Mouse (Mus musculus): Measurements from ENCODE around the gene Prkaa2.
"Not testable (repeated sequence)": the region's sequence is repeated elsewhere in the genome, so short reads cannot be mapped to it uniquely, and the experiment has no call there.

The Prkaa2 gene

DNA sequence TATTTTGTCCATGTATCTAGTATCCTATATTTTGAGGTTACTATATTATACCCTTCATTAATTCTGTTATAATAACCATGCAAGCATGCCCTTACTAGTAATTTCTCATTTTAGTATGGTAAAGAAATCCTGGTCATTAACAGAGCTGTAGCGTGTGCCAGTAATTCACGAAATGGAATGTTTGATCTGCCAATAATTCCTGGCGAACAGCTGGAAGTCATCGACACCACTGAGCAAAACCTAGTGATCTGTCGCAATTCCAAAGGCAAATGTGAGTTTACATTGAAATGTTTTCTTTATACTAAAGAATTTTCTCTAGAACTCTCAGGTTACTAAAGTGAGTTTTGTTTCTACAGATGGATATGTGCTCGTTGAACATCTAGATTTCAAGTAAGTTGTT is 94.2 kb downstream of the Prkaa2 start:
- no peak for DNase-seq

DNA sequence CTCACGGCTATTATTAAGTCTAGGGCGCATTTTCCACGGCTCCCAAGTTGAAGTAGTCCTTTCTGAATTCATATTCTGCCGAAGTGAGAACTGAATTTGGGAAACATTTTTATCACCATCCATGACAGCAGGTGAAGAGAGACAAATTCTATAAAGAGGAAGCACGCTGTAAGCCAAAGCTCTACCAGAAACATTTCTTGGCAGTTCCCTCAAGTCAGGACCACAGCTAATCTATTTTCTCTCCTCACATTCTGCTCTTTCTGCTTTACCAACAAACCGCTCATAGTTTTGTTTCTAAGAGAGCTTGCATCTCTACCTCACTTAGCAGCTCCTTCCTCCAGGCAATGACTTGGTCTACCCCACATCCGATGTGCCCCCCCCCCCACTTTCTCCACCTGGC is 96.0 kb downstream of the Prkaa2 start:
- DNase-seq: no peak

DNA sequence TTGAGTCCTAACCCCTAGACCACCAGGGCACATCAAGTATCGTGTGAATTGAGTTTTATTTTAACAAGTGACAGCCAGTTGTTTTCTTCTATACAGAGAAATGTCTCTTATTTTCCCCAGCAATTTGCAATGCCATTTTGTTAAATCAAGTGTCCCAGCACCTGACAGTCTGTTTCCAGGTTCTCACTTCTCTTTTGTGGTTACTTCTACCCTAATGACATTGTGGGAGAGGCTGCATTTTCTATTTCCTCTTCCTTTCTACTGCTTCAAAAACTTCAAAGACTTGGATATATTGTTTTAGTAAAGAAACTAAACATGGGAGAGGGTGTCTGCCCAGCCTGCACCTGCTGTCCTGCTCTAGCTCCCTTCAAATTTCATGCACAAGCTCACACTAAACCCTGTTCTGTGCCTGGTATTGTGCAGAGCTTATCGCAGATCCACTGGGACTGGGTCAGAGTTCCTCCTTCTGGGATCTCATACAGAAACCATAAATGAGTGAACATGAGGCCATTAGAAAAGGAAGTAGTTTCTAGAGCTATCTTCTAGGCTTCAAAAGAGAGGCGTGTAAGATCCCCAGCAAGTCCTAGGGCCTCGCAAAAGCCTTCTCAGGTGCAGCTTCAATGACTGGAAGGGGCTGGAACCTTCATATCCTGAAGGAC is 102.2 kb downstream of the Prkaa2 start:
- DNase-seq: no peak

DNA sequence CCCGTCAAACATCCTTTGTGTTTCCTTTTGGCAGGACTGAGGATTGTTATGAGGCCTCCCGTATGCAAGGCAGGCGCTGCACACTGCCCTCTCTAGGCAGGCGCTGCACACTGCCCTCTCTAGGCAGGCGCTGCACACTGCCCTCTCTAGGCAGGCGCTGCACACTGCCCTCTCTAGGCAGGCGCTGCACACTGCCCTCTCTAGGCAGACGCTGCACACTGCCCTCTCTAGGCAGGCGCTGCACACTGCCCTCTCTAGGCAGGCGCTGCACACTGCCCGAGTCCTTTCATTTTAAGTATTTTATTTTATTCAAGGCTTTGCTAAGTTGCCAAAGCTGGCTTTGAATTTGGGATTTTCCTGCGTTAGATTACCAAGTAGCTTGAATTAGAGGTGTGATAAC is 105.0 kb downstream of the Prkaa2 start:
- not testable (repeated sequence) for DNase-seq

DNA sequence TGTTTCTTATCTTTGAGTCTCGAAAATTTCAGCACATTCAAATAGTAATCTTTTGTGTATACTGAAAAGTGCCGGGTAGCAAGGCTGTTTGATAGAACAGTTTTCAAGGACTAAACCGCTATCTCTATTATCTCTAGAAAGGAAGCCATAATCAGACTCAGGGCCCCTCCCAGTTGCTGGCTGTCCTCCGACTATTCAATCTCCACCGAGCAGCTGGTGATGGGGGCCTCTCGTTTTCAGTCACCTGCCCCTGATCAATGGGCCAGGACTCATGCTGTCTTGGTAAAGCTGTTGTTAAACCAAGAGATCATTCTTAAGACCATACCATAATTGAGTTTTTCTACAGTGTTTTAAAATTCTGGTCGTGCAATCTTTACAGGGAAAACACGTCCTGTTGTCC is 105.6 kb downstream of the Prkaa2 start:
- DNase-seq: no peak

DNA sequence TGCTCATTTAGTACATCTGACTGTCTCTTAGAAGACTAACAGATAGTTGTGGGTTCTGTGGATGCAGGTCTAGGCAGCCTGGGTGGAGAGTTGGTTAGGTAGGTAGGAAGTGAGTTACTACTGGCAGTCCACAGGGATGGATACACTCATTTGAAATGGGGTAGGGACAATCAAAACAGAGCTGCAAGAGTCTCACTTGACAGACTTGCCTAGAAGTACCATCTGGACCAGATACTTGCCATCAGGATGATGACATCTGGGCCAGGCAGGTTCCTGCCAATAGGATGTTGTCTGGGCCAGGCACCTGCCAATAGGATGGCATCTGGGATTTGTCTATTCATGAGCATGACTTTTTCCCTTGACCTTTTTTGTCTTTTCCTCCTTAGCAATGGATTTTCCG is 108.0 kb downstream of the Prkaa2 start:
- DNase-seq: no peak

DNA sequence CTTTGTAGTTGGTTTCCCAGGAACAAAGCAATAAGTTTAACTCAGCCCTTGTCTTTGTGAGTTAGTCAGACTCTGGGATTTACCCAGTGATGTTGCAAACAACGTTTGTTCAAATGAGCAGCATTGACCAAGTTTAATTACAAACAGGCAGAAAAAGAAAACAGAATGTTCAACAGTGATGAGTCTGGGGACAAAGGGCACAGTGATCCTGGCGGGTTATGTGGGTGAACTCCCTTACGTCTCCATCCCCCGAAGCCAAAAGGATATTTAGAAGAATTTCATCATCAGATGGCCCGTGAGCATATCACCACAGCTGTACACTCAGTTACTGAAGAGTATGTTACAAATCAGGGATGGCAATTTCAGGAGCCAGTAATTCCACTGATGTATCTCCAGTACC is 110.0 kb downstream of the Prkaa2 start:
- DNase-seq: no peak

DNA sequence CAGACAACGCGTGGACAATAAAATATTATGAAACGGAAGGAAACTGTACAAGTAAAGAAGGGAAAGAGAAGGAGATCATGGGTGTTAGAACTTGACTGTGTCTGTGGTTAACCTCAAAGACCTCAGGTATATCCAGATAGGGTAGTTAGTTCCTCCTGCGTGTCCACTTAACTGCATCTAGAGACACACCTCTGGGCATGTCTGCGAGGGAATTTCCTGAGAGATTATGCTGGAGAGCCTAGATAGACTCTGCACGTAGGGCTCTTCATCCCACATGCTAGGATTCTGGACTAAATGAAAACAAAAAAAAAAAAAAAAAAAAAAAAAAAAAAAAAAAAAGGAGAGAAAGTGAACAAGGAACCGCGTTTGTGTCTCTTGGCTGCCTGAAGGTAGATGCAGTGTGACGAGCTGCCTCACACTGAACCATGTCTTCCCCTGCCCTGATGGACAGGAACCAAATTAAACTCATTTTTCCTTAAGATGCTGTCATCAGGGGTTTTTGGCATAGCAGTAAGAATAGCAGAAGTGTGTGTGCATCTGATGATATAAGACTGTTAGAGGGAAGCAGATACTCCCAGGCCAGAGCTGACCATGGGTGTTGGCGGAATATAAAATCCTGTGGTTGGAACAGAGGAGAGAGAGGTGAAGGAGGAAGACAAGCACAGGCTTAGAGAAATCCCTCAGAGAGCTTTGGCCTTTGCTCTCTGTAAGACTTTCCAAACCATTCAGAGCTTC is 116.4 kb downstream of the Prkaa2 start:
- no peak for DNase-seq

DNA sequence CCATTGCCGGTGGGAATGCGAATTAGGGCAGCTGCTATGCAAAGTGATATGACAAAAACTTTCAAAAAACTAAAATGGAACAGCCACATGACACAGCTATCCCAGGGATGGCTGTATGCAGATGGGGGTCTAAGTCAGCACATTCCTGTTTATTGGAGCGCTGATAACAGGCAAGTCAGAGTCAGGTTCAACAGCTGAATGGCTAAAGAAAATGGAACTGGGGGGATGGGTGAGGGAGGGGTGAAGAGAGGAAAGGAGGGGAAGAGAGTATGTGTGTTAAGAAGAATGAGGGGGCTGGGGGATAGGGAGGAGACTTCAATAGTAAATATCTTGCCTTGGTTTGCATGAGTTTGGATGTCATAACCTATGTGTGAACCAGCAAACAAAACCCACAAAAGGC is 117.4 kb downstream of the Prkaa2 start:
- no peak for DNase-seq

DNA sequence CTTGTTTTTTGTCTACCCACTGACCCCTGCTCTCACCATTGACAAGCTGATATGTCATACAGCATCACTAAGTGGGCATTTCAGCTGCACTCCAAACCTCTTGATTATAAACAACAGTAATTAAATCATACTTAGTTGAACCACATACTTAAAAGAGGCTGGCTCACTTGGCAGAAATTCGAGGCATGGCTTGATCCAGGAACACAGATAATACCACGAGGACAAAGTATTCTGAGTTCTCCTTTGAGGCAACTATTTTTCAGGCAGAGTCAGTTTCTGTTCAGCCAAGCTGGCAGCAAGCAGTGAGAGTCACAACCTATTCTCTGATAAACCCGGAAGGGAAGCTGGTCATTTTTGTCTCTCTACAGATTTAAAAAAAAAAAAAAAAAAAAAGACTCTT is 119.0 kb downstream of the Prkaa2 start:
- no peak for DNase-seq

DNA sequence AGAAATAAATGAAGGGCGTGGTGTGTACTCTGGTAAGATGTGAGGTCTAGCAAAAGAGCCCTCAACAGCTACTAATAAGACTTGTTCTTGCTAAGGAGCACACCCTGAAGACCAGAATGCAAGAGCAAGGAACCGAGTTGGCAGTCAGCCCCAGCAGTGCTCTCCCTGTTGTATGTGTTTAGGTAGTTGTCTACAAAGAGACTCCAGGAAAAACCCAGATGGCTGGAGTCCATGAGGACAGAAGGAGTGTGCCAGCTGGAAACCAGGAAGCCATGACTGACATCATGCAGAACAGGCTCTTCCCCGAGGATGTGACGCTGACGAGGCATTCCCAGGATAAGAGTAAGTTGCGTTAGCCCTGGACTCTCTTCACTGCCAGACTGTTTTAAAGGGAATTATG is 119.7 kb downstream of the Prkaa2 start:
- peak; percentile 83 for DNase-seq

DNA sequence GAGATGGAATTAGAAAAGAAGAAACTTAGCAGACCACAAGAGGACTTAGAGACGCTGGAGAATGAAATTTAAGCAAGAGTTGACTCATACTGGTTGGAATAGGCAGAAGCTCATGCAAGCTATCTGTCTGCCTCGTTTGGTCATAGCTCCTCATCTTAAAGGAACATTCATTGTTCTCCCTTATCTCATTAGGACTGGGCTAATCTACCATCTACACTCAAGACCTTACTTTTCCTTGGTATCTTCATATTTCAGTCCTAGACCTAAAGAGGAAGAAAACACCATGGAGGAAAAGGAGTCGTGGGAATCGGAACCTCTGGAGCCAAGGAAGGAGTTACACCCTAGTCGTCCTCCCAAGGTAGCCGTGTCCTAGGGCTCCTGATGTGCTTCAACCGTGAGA is 121.0 kb downstream of the Prkaa2 start:
- no peak for DNase-seq

DNA sequence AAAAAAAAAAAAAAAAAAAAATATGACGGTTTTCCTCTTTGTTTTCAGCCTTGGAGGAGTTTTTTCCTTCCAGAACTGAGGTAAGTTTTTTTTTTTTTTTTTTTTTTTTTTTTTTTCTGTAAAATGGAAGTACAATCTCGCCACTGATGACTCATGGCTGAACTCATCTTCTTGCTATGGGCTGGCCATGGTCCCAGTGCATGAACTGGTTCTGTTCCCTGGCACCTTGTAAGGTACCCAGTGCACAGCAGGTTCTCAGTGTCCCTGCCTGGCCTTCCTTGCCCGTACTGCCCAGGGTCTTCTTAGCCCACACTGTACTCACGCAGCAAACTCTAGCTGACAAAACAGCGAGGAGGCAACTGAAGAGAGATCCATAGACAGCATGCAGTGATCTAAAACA is 121.6 kb downstream of the Prkaa2 start:
- DNase-seq: peak; percentile 64 to 65

DNA sequence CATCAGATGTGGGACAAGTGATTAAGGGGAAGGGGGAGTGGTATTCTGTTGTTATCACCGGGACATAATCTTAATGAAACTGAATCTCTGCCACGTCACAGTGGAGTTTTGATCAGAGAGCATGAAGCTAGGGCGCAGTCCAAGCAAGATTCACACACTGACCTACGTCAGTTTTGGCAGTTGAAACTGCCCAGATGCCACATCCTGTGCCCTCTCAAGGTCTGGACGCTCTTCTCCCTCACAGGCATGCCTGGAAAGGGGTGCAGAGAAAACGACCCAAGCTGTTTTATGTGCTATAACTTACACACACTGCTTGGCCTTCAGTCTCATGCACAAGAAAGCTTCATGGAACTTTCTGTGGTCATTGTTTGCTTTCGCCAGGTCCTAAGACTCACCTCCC is 122.1 kb downstream of the Prkaa2 start:
- DNase-seq: no peak

DNA sequence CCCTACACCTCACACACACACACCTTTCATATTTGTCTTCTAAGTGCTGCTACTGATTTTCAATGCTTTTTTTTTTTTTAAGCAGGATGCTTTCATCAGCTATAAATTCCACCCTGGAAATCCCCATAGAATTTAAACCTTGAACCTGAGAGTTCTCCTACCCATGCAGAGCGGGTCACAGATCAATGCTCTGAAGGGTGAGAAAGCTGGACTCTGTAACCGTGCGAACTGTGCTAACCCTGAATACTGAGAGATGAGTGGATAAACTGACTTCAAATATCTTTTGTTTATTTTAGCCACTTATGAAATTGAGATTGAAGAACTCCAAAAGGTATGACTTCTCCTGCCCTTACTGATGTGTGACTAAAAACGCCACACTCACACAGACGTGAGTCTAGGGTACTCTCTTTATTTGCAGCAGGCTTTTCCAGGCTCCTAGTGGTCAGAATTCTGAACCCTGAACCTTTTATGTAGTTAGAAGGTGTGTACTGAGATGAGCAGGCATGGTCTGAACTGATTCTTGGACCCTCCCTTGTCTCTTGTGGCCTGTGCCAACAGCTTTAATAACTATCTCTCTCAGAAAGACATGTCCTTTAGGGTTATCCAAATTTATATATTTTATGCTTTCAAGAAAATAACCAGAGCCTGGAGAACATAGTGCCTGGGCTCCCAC is 123.6 kb downstream of the Prkaa2 start:
- no peak for DNase-seq
